Mouse (Mus musculus) 3T3-L1 (cell line): ENCODE results near the gene Cyp2d26.

ENCODE experiments used
- DNase-seq: peaks from one replicate; pipeline ENCODE4 v3.0.0-alpha.2; 2015; ENCODE audit warnings: low read depth, low spot score

Gene Cyp2d26

GRCm38 (mm10) chr15:82763631-82764420 lies 30.3 kb downstream of the Cyp2d26 start, which contains the start of gene Cyp2d40:
TSS of gene Cyp2d40 (minus strand) at chr15:82764183.
- no peak for DNase-seq

- DNase-seq = no peak
Observed at GRCm38 (mm10) chr15:82748141-82748540, 46.0 kb downstream of the Cyp2d26 start.

- no peak for DNase-seq
Observed at GRCm38 (mm10) chr15:82747516-82747915, 46.6 kb downstream of the Cyp2d26 start.
